Mouse (Mus musculus) heart, postnatal 4 days (tissue): Measurements from ENCODE around the gene D430041D05Rik. TPM values are rescaled to one million over a fixed set of nuclear protein-coding genes. Genes with fewer than 3 reads are reported as not detected.

Experiments
- DNase-seq: peaks from one replicate; pipeline ENCODE4 v3.0.0; 2021
- total RNA-seq, 2 experiments: library from RNA; stranded (reverse); gene quantifications; 2 replicates each; pipeline ENCODE4 v1.2.3; 2021

Gene D430041D05Rik
- total RNA-seq, 2 experiments from 2014 or later, result 0.11 to 0.19 TPM

GRCm38 (mm10) chr2:104407913-104408312 is 2.9 kb downstream of the D430041D05Rik start:
- DNase-seq, result no peak

GRCm38 (mm10) chr2:104404036-104404435 is 6.8 kb downstream of the D430041D05Rik start:
- no peak for DNase-seq

- DNase-seq, result no peak
These were observed 12.0 kb downstream of the D430041D05Rik start for GRCm38 (mm10) chr2:104398651-104399290.

- DNase-seq, result no peak
These were observed 14.9 kb downstream of the D430041D05Rik start for GRCm38 (mm10) chr2:104395961-104396360.

- no peak for DNase-seq
These were observed 16.0 kb downstream of the D430041D05Rik start for GRCm38 (mm10) chr2:104394769-104395168.

- DNase-seq, result no peak
These were observed 18.0 kb downstream of the D430041D05Rik start for GRCm38 (mm10) chr2:104392700-104393312.

- no peak for DNase-seq
These were observed 21.6 kb downstream of the D430041D05Rik start for GRCm38 (mm10) chr2:104389231-104389630.

- DNase-seq, result no peak
These were observed 24.9 kb downstream of the D430041D05Rik start for GRCm38 (mm10) chr2:104385941-104386340.

- no peak for DNase-seq
These were observed 27.2 kb downstream of the D430041D05Rik start for GRCm38 (mm10) chr2:104383589-104383988.

- DNase-seq, result no peak
These were observed 28.0 kb downstream of the D430041D05Rik start for GRCm38 (mm10) chr2:104382813-104383212.

- no peak for DNase-seq
These were observed 31.5 kb downstream of the D430041D05Rik start for GRCm38 (mm10) chr2:104379304-104379703.

- no peak for DNase-seq
These were observed 32.0 kb downstream of the D430041D05Rik start for GRCm38 (mm10) chr2:104378791-104379190.

GRCm38 (mm10) chr2:104377990-104378389 is 32.8 kb downstream of the D430041D05Rik start:
- no peak for DNase-seq

- DNase-seq, result no peak
These were observed 38.7 kb downstream of the D430041D05Rik start for GRCm38 (mm10) chr2:104372156-104372555.

GRCm38 (mm10) chr2:104371606-104372130 is 39.1 kb downstream of the D430041D05Rik start:
- no peak for DNase-seq

GRCm38 (mm10) chr2:104367836-104368298 is 42.9 kb downstream of the D430041D05Rik start:
- DNase-seq, result peak; percentile 5

- peak; percentile 12 for DNase-seq
These were observed 43.5 kb downstream of the D430041D05Rik start for GRCm38 (mm10) chr2:104367291-104367690.

- DNase-seq, result no peak
These were observed 51.5 kb downstream of the D430041D05Rik start for GRCm38 (mm10) chr2:104359305-104359704.

GRCm38 (mm10) chr2:104358881-104359280 is 51.9 kb downstream of the D430041D05Rik start:
- no peak for DNase-seq

- no peak for DNase-seq
These were observed 54.3 kb downstream of the D430041D05Rik start for GRCm38 (mm10) chr2:104356531-104356930.

- no peak for DNase-seq
These were observed 56.7 kb downstream of the D430041D05Rik start for GRCm38 (mm10) chr2:104354117-104354516.

GRCm38 (mm10) chr2:104352204-104352493 is 58.7 kb downstream of the D430041D05Rik start:
- no peak for DNase-seq

GRCm38 (mm10) chr2:104351415-104352203 is 59.2 kb downstream of the D430041D05Rik start:
- DNase-seq, result no peak
